Mouse (Mus musculus) urinary bladder, postnatal 4 days (tissue): Measurements from ENCODE around the gene Musk.
A peak's percentile ranks its signal among the peaks of the same experiment; 100 is the strongest.
"Not testable (repeated sequence)": the region's sequence is repeated elsewhere in the genome, so short reads cannot be mapped to it uniquely, and the experiment has no call there.

Source experiments
- DNase-seq, 2 experiments: peaks; one replicate each; pipeline ENCODE4 v3.0.0; 2021 to 2022; ENCODE audit warnings: low spot score in 2 of 2

Gene Musk

DNA sequence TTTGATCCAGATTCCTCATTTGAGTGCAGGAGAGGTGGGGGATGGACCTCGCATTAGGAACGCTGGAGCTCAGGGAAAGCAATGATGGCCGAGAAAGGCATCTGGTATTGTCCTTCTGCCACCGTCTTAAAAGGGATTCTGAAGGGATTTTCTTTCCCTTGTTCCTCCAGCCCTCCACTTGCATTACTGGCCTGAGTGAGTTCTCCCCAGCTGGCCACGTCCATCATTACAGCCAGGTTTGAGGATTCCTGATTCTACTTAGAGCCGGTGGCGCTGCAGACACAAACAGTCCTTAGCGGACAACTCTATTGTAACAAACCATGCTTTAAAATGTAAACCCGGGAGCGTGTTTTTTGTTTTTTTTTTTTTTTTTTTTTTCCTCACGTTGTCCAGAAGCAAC lies at the start of gene Musk:
Gene Musk, plus strand, starts transcription at position 274 of the 400 bp plus-strand sequence.
- DNase-seq: no peak

- no peak for DNase-seq
Measured at GRCm38 (mm10) chr4:58240416-58240815, 45.3 kb upstream of the Musk start.

DNA sequence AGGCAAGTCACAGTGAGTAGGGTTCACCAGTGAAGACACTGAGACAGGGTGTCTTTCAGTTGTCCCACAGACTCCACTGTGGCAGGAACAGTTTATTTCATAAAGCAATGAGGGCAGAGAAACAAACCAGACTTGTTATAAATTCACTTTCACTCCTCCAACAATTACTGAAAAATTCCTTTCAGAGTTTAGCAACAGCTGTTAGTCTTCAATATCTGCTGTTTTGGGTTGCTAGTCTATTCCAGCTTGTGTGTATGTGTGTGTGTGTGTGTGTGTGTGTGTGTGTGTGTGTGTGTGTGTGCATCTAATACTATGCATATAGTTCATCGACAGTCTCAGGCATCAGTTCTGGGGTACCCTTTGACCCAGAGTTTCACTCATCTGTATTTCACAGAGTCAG lies 40.2 kb upstream of the Musk start:
- no peak for DNase-seq

GRCm38 (mm10) chr4:58252381-58252780 lies 33.4 kb upstream of the Musk start:
- DNase-seq: no peak

GRCm38 (mm10) chr4:58253410-58253809 lies 32.4 kb upstream of the Musk start:
- no peak for DNase-seq

DNA sequence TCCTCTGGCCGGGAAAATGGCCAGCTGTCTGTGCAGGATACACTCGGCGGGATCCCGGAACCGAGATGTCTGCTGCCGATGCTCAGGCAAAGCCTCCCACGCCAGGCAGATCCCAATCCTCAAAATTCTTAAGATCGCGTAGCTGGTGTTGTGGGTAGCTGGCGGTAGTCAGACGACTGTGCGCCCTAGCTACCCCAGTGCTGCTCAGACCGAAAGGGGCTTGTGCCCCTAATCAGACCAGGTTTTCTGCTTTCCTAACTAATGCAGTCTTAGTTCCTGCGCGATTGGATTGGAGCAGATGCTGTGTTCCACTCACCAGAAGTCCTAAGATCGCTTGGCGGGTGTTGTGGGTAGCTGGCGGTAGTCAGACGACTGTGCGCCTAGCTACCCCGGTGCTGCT lies 25.0 kb upstream of the Musk start:
- not testable (repeated sequence) for DNase-seq

GRCm38 (mm10) chr4:58266294-58266693 lies 19.5 kb upstream of the Musk start:
- no peak for DNase-seq

- DNase-seq: no peak
Measured at GRCm38 (mm10) chr4:58268897-58269542, 16.7 kb upstream of the Musk start.

- DNase-seq: no peak
Measured at GRCm38 (mm10) chr4:58269961-58270360, 15.8 kb upstream of the Musk start.

- DNase-seq: no peak
Measured at GRCm38 (mm10) chr4:58270956-58271355, 14.8 kb upstream of the Musk start.

DNA sequence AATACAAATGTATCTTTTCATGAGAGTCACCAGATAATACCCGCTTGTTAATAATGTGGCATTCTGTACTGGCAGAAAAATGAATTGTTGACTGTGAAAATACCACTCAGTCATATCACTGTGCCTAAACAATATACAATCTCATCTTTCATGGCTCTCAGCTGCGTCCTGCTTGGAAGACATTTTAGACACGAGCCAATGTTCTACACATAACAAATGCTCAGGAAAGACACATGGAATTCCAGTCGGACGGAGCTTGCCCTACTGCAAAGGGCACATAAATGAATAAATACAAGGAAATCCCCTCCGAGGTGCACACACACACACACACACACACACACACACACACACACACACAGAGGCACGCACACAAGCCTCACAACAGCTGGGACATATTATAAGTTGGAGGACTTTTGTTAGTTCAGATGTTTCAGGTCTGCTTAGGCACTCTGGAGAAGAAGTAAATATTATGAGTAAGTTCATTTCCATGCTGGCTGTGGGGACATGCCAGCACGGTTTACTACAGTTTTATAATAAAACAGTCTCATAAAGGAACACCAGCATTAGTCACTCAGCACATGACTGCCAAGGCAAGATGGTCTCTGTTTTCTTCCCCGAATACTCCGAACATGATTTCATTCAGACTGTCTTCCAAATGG lies 14.1 kb upstream of the Musk start:
- DNase-seq: peak in 1 of 2 experiments; percentile 25

DNA sequence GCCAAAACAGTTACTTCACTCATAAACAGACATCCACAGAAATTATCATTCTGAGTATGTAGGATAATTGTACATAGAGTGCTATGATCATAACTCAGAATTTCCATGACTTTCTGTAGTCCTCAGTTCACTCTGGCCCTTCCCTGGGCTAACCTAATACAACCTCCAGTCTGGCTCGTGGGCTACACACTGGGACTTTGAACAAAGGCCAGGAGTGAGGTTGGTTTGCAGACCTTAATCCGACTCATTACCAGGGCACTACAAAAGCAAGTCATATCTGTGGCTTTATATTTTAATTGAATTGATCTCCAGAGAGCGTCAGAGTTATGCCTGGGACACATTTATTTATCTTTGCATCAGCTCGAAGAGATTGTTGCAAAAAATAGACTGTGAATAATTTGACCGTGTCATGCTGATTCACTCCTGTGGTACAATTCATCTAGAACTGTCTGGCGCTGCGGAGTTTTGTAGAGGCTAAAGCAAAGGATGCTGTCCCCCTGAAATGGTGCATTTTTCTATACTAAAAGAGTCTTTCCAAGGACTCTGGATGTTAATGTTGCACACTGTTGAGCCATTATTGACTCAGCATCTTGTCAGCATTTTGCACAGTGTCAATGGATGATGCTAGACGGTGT lies 10.4 kb upstream of the Musk start:
- DNase-seq: no peak

GRCm38 (mm10) chr4:58278368-58278767 lies 7.4 kb upstream of the Musk start:
- DNase-seq: peak in 1 of 2 experiments; percentile 52

DNA sequence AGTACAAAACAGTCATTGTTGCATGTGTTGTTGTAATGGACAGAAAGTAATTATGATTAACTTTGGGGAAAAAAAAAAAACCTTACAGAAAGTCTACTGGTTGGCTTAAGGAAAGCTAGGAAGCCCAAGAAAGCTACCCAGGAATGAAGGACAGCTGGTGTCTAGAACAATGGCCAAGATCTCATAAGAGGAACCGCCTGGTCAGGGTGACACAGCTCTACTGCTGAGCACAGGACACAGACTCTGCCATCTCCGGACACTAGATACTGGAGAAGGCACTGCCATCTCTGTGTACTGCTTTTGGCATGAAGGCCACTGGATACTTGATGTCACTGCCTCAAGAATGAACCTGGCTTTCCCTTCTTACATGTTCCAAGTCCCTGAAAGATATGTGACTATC lies 5.6 kb upstream of the Musk start:
- DNase-seq: no peak

DNA sequence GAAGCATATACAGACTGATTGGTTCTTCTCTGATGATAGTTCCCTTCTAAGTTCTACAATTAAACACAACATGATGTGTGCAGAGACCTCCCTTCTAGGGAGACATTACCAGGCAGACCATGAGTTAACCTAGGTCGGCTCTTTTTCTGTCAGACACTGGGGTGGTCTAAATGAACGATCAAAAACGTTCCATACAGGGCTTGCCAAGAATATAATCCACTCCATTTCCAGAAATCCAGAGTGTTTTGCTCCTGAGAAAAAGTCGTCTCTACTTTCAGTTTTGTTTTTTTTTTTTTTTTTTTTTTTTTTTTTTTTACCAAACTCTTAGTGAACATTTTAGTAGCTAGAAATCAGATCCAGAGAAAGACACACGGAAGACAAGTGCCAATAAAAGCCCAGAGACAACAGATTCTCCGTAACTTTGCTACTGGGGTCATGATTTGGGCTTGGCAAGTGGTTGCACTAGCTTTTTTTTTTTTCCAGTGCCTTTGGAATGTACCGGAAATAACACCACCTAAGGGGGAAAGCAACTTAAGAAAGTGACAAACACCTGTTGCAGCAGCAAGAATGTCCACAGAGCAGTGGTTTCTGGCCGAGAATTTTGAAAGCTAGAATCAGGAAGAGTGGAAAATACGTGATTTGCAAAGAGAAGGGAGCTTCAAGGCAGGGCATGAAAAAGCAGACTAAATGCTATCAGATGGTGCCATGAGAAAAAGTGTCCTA lies 769 bp downstream of the Musk start:
- DNase-seq: no peak

GRCm38 (mm10) chr4:58288753-58289152 lies 3.0 kb downstream of the Musk start:
- DNase-seq: no peak

DNA sequence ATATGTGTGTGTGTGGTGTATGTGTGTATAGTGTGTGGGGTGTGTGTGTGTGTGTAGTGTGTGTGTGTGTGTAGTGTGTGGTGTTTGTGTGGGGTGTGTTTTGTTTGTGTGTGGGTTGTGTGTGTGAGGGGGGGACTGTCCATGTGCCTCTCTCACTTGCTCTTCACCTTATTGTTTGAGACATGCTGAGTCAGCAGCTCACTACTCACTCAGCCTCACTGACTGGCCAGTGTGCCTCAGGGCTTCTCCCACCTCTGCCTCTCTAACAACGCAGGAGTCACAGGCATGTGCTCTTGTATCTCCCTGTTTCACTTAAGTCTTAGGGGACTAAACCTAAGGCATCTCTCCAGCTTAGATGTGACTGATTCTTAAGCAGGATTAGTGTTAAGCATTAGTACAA lies 6.1 kb downstream of the Musk start:
- DNase-seq: no peak

GRCm38 (mm10) chr4:58293099-58293498 lies 7.3 kb downstream of the Musk start:
- DNase-seq: no peak

DNA sequence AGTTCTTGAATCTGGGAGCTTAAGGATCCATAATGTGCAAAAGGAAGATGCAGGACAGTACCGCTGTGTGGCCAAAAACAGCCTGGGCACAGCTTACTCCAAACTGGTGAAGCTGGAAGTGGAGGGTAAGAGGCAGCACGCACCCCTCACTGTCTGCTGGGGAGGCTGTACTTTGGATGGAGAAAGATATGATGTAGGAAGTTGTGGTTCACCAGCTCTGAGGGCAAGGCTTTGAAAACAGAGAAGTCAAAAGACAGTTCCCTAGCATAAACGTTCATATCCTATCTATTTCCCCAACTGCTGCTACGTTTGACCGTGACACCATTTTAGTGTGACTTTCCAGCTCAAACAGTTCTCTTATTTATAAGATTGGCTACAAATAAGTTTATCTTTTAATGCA lies 18.1 kb downstream of the Musk start:
- no peak for DNase-seq

DNA sequence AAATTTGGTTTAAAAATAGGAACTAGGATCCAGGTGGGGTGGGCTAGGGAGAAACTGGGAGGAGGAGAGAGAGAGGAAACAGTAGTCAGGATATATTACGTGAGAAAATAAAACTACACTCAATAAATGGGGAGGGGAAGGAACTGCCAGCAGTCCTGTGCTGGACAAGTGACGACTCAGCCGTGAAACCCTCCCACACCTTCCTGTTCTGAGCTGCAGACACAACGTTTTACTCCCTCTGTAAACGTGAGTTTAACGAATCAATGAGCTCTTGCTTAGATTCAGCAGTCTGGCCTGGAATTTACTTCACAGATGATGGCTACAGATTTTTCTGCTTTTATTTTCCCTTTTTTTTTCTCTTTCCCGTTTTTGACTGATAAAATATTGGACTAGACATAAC lies 18.8 kb downstream of the Musk start:
- no peak for DNase-seq

- DNase-seq: no peak
Measured at GRCm38 (mm10) chr4:58307421-58307820, 21.7 kb downstream of the Musk start.

- DNase-seq: no peak
Measured at GRCm38 (mm10) chr4:58313344-58313743, 27.6 kb downstream of the Musk start.
